Mouse (Mus musculus) frontal cortex, adult 2 months (tissue): ENCODE data around the gene Zc3h7a. TPM values are rescaled to one million over a fixed set of nuclear protein-coding genes. Genes with fewer than 3 reads are reported as not detected.

Experiments
- DNase-seq, 2 experiments: peaks; one replicate each; pipeline ENCODE4 v3.0.0; 2022; ENCODE audit warnings: low spot score in 1 of 2; ENCODE audit errors: extremely low spot score in 1 of 2
- polyA plus RNA-seq: library from polyadenylated mRNA; depleted of rRNA; stranded (reverse); fragments of >200 nt; gene quantifications from 2 replicates; pipeline ENCODE4 v1.2.3, GENCODE M21; 2012

Gene Zc3h7a
- polyA plus RNA-seq, 1 experiment, result 104 TPM

GRCm38 (mm10) chr16:11154500-11154899 lies 21.7 kb downstream of the Zc3h7a start:
- no peak for DNase-seq

GRCm38 (mm10) chr16:11143706-11144483 lies 32.3 kb downstream of the Zc3h7a start:
- DNase-seq, result peak; percentile 98 to 100

- DNase-seq, result peak; percentile 98 to 99
Measured at GRCm38 (mm10) chr16:11134348-11135344, 41.5 kb downstream of the Zc3h7a start, which contains the start of gene Txndc11. Gene Txndc11 (minus strand): TSS chr16:11134650.

GRCm38 (mm10) chr16:11133476-11134347 lies 42.5 kb downstream of the Zc3h7a start:
- DNase-seq, result peak in 1 of 2 experiments; percentile 20

- DNase-seq, result no peak
Measured at GRCm38 (mm10) chr16:11132839-11133238, 43.4 kb downstream of the Zc3h7a start.

GRCm38 (mm10) chr16:11128301-11128700 lies 47.9 kb downstream of the Zc3h7a start:
- DNase-seq, result no peak

GRCm38 (mm10) chr16:11125371-11125770 lies 50.8 kb downstream of the Zc3h7a start:
- DNase-seq, result no peak

GRCm38 (mm10) chr16:11124110-11124509 lies 52.1 kb downstream of the Zc3h7a start:
- no peak for DNase-seq

- no peak for DNase-seq
Measured at GRCm38 (mm10) chr16:11122625-11123024, 53.6 kb downstream of the Zc3h7a start.

GRCm38 (mm10) chr16:11109198-11109740 lies 66.9 kb downstream of the Zc3h7a start:
- DNase-seq, result peak in 1 of 2 experiments; percentile 61

- DNase-seq, result no peak
Measured at GRCm38 (mm10) chr16:11104905-11105304, 71.3 kb downstream of the Zc3h7a start.

GRCm38 (mm10) chr16:11097301-11097700 lies 78.9 kb downstream of the Zc3h7a start:
- no peak for DNase-seq

- no peak for DNase-seq
Measured at GRCm38 (mm10) chr16:11093717-11094386, 82.3 kb downstream of the Zc3h7a start.

- peak; percentile 67 to 77 for DNase-seq
Measured at GRCm38 (mm10) chr16:11092523-11092922, 83.7 kb downstream of the Zc3h7a start.

GRCm38 (mm10) chr16:11092061-11092460 lies 84.1 kb downstream of the Zc3h7a start:
- DNase-seq, result no peak

- no peak for DNase-seq
Measured at GRCm38 (mm10) chr16:11090836-11091570, 85.2 kb downstream of the Zc3h7a start.

- DNase-seq, result peak in 1 of 2 experiments; percentile 58
Measured at GRCm38 (mm10) chr16:11086856-11087588, 89.2 kb downstream of the Zc3h7a start.
